Comparison of ENCODE assay signal across 24 mouse cellular contexts in genomic region chr2:103314002-103314401, GRCm38 (mm10). TPM values are rescaled to one million over a fixed set of nuclear protein-coding genes. Genes with fewer than 3 reads are reported as not detected.
DNase-seq lines count a peak whose midpoint lies in the region; ATAC-seq and TF ChIP-seq lines count a peak whose summit lies in the region.
"Had no signal": no experiment of that assay in that cellular context is flagged by ENCODE, and none has a peak within 500 bp of the region (broad histone marks: within the 10 kb centered on the region; RNA-seq: fewer than 3 reads in every experiment).

No protein-coding gene starts in this region.

- H3K27me3 ChIP-seq in heart, embryonic 11.5 days (ENCODE audit: control insufficient read depth, insufficient read depth, low read length), result no peaks in the 10 kb centered on the region
- no peaks in the 10 kb centered on the region for H3K27me3 ChIP-seq in intestine, embryonic 15.5 days (replicated peaks)
- no peaks in the 10 kb centered on the region for H3K27me3 ChIP-seq in intestine, postnatal 0 days (replicated peaks; ENCODE audit: control insufficient read depth, insufficient read depth, low read length)
- H3K27me3 ChIP-seq in forebrain, embryonic 13.5 days, result no peaks in the 10 kb centered on the region
- H3K27me3 ChIP-seq: embryonic facial prominence, embryonic 12.5 days; Patski had no signal

- no peaks in the 10 kb centered on the region for H3K9me3 ChIP-seq in heart, embryonic 11.5 days (replicated peaks; ENCODE audit: control insufficient read depth, low read length)
- H3K9me3 ChIP-seq in intestine, embryonic 15.5 days, result no peaks in the 10 kb centered on the region
- H3K9me3 ChIP-seq in intestine, postnatal 0 days (ENCODE audit: control insufficient read depth), result no peaks in the 10 kb centered on the region
- H3K9me3 ChIP-seq in forebrain, embryonic 13.5 days (replicated peaks), result no peaks in the 10 kb centered on the region
- H3K9me3 ChIP-seq: embryonic facial prominence, embryonic 10.5 days; embryonic facial prominence, embryonic 12.5 days; G1E had no signal

- H3K4me3 ChIP-seq in heart, embryonic 11.5 days (ENCODE audit: low read depth, low read length), result no peak overlapping the region
- H3K4me3 ChIP-seq in intestine, embryonic 15.5 days (replicated peaks), result no peak overlapping the region
- no peak overlapping the region for H3K4me3 ChIP-seq in intestine, postnatal 0 days (ENCODE audit: low read depth, low read length)
- no peak overlapping the region for H3K4me3 ChIP-seq in forebrain, embryonic 13.5 days
- H3K4me3 ChIP-seq: embryonic facial prominence, embryonic 10.5 days; embryonic facial prominence, embryonic 12.5 days had no signal

- H3K36me3 ChIP-seq in heart, embryonic 11.5 days (ENCODE audit: control insufficient read depth, insufficient read depth, low read length), result no peaks in the 10 kb centered on the region
- no peaks in the 10 kb centered on the region for H3K36me3 ChIP-seq in intestine, embryonic 15.5 days
- no peaks in the 10 kb centered on the region for H3K36me3 ChIP-seq in intestine, postnatal 0 days (ENCODE audit: control insufficient read depth, insufficient read depth)
- no peaks in the 10 kb centered on the region for H3K36me3 ChIP-seq in forebrain, embryonic 13.5 days (ENCODE audit: poor library complexity, severe bottlenecking)
- H3K36me3 ChIP-seq: embryonic facial prominence, embryonic 10.5 days; embryonic facial prominence, embryonic 12.5 days; G1E had no signal

- WGBS in heart, embryonic 11.5 days (ENCODE audit: insufficient replicate concordance), result 74% methylated on average over 4 of the region's 4 CpGs
- 29% methylated on average over 4 of the region's 4 CpGs for WGBS in intestine, embryonic 15.5 days
- WGBS in intestine, postnatal 0 days, result 28% methylated on average over 4 of the region's 4 CpGs
- 92% methylated on average over 4 of the region's 4 CpGs for WGBS in forebrain, embryonic 13.5 days

- no peaks in the 10 kb centered on the region for H3K4me1 ChIP-seq in heart, embryonic 11.5 days (ENCODE audit: control insufficient read depth, insufficient read depth, low read length)
- H3K4me1 ChIP-seq in intestine, embryonic 15.5 days (replicated peaks), result 0 out of 2 replicates have a peak, but pooled peaks cover 4% of the 10 kb centered on the region
- no peaks in the 10 kb centered on the region; the same call in 1 of the 2 replicates for H3K4me1 ChIP-seq in intestine, postnatal 0 days (replicated peaks; ENCODE audit: control insufficient read depth, insufficient read depth, low read length)
- no peaks in the 10 kb centered on the region for H3K4me1 ChIP-seq in forebrain, embryonic 13.5 days
- H3K4me1 ChIP-seq: embryonic facial prominence, embryonic 10.5 days; embryonic facial prominence, embryonic 12.5 days had no signal

- no peak overlapping the region for H3K27ac ChIP-seq in heart, embryonic 11.5 days (ENCODE audit: low read depth, low read length)
- no peak overlapping the region for H3K27ac ChIP-seq in intestine, embryonic 15.5 days
- H3K27ac ChIP-seq in intestine, postnatal 0 days (ENCODE audit: low read depth, low read length), result no peak overlapping the region
- H3K27ac ChIP-seq in forebrain, embryonic 13.5 days, result no peak overlapping the region
- H3K27ac ChIP-seq: embryonic facial prominence, embryonic 10.5 days; embryonic facial prominence, embryonic 12.5 days had no signal

- no peak overlapping the region for H3K9ac ChIP-seq in heart, embryonic 11.5 days (ENCODE audit: low read depth, low read length)
- H3K9ac ChIP-seq in intestine, embryonic 15.5 days, result no peak overlapping the region
- no peak overlapping the region for H3K9ac ChIP-seq in intestine, postnatal 0 days (ENCODE audit: low read depth, low read length)
- no peak overlapping the region for H3K9ac ChIP-seq in forebrain, embryonic 13.5 days
- H3K9ac ChIP-seq: embryonic facial prominence, embryonic 12.5 days had no signal

- DNase-seq in heart, adult 11 months, result peak; percentile 55
- no peak for DNase-seq in ovary, postnatal 14 days (ENCODE audit: low spot score)
- no peak for DNase-seq in urinary bladder, postnatal 36 days (ENCODE audit: low spot score in 2 of 2)
- DNase-seq: adrenal gland, adult 8-10 months; adrenal gland, postnatal 14 days; adrenal gland, postnatal 36 days; B cell, adult 2 months; cerebellum, adult 11-12 months; cerebellum, adult 2 months; cerebellum, adult 9-10 months; cerebellum, postnatal 10 days; cerebellum, postnatal 25 days had no signal

- TF ChIP-seq CTCF in intestine, postnatal 0 days (IDR thresholded peaks at IDR 0.05; ENCODE audit: low read depth), result no peak

- H3K4me2 ChIP-seq in heart, embryonic 11.5 days, result no peak overlapping the region
- H3K4me2 ChIP-seq in intestine, embryonic 15.5 days (replicated peaks), result no peak overlapping the region
- no peak overlapping the region for H3K4me2 ChIP-seq in intestine, postnatal 0 days (replicated peaks; ENCODE audit: low read depth)
- H3K4me2 ChIP-seq in forebrain, embryonic 13.5 days, result no peak overlapping the region
- H3K4me2 ChIP-seq: embryonic facial prominence, embryonic 12.5 days had no signal

- ATAC-seq in heart, embryonic 11.5 days (replicated peaks; ENCODE audit: insufficient number of reproducible peaks, low FRiP score, low TSS enrichment), result no peak
- ATAC-seq in intestine, embryonic 15.5 days, result peak; percentile 57
- ATAC-seq in intestine, postnatal 0 days, result 0 out of 2 replicates have a peak, but pooled peaks have one; percentile 47
- no peak for ATAC-seq in forebrain, embryonic 13.5 days
- ATAC-seq: activated CD4-positive, CD25-positive, alpha-beta regulatory T cell, adult 4 months; CD4-positive, CD25-positive, alpha-beta regulatory T cell, adult 4 months; forebrain, embryonic 14.5 days; Patski had no signal

RNA-seq across cellular contexts. Expression of gene Ehf, which starts 10.9 kb away (rescaled TPM):
- 0.33 TPM in 1 of 2 replicates, not detected in the other for polyA plus RNA-seq in heart, embryonic 11.5 days (2014; fragmentation: Nextera tagmentation; extraction: Ambion mirVana)
- polyA plus RNA-seq in intestine, embryonic 15.5 days (2015; fragmentation: Nextera tagmentation; extraction: Ambion mirVana), result 19.2 and 23.1 TPM in 2 replicates
- polyA plus RNA-seq in intestine, postnatal 0 days (2015; fragmentation: Nextera tagmentation; extraction: Ambion mirVana), result 19.8 and 24.3 TPM in 2 replicates
- polyA plus RNA-seq in forebrain, embryonic 13.5 days (2015; fragmentation: Nextera tagmentation; extraction: Ambion mirVana), result 0.05 TPM in 1 of 2 replicates, not detected in the other
- polyA plus RNA-seq: activated CD4-positive, CD25-positive, alpha-beta regulatory T cell, adult 4 months; embryonic facial prominence, embryonic 10.5 days; forebrain, embryonic 11.5 days had no signal

Comparison
In these comparisons a context has a peak if more than half of its experiments do, and no peak if none do; other contexts are left out.
1. ATAC-seq: peak in intestine, embryonic 15.5 days (single experiment) and intestine, postnatal 0 days (single experiment); none in heart, embryonic 11.5 days (single experiment) and forebrain, embryonic 13.5 days (single experiment).
2. RNA of gene Ehf, which starts 10.9 kb away (polyA plus RNA-seq): 19.8 to 24.3 TPM in intestine, postnatal 0 days and 19.2 to 23.1 TPM in intestine, embryonic 15.5 days; 0.33 TPM in heart, embryonic 11.5 days and 0.05 TPM in forebrain, embryonic 13.5 days; every median in the first group is over 10 times any median in the second.